Mouse (Mus musculus) CH12.LX (cell line): ENCODE data around the gene Nrg3. TPM values are rescaled to one million over a fixed set of nuclear protein-coding genes. Genes with fewer than 3 reads are reported as not detected.

Experiments
- DNase-seq: peaks from one replicate; pipeline ENCODE4 v3.0.0-alpha.2; 2013; ENCODE audit errors: extremely low read depth
- H3K27ac ChIP-seq: 2 replicates; pipeline ENCODE4 v1.5.1; 2012; ENCODE audit warnings: low read depth, mild to moderate bottlenecking, control low read depth, moderate library complexity; ENCODE audit not compliant: insufficient read depth
- H3K27me3 ChIP-seq: replicated peaks from 2 replicates; pipeline ENCODE3; 2012; ENCODE audit warnings: inconsistent platforms
- H3K36me3 ChIP-seq, 2 experiments: replicated peaks in 1 of 2; 2 replicates each; pipeline versions ENCODE3 to v1.6.1; 2012; ENCODE audit warnings: inconsistent platforms in 1 of 2, low read length in 1 of 2, mild to moderate bottlenecking in 1 of 2, mixed read lengths in 1 of 2, moderate library complexity in 1 of 2; ENCODE audit not compliant: control insufficient read depth in 1 of 2, insufficient read depth in 1 of 2
- H3K4me1 ChIP-seq, 2 experiments: 2 replicates each; pipeline ENCODE4 v1.6.1; 2012; ENCODE audit warnings: inconsistent platforms in 1 of 2, moderate library complexity in 1 of 2; ENCODE audit not compliant: insufficient read depth in 2 of 2, control insufficient read depth in 1 of 2
- H3K4me2 ChIP-seq: 2 replicates; pipeline ENCODE4 v1.6.1; 2012; ENCODE audit warnings: low read depth, mild to moderate bottlenecking, control low read depth; ENCODE audit not compliant: poor library complexity, insufficient read depth, severe bottlenecking
- H3K4me3 ChIP-seq, 3 experiments: fragments of 150-350 bp in 1 of 3; sonication (generic) in 1 of 3; replicated peaks in 1 of 3; 2 replicates each; pipeline versions ENCODE3 to v1.5.1; 2011 to 2012; ENCODE audit warnings: low read depth in 2 of 3, low read length in 2 of 3, mild to moderate bottlenecking in 2 of 3, moderate library complexity in 2 of 3, control low read depth in 1 of 3, improper control_type of control experiment in 1 of 3, inconsistent platforms in 1 of 3, mixed read lengths in 1 of 3; ENCODE audit not compliant: poor library complexity in 1 of 3
- H3K79me2 ChIP-seq: replicated peaks from 2 replicates; pipeline ENCODE4 v1.6.1; 2012; ENCODE audit warnings: mild to moderate bottlenecking, moderate library complexity; ENCODE audit not compliant: control insufficient read depth, poor library complexity, insufficient read depth, severe bottlenecking; ENCODE audit errors: extremely low read depth
- H3K9ac ChIP-seq: 2 replicates; pipeline ENCODE4 v1.6.1; 2012; ENCODE audit warnings: low read depth, mild to moderate bottlenecking, control low read depth, moderate library complexity; ENCODE audit not compliant: insufficient read depth
- H3K9me3 ChIP-seq: replicated peaks from 2 replicates; pipeline ENCODE3; 2012; ENCODE audit warnings: low read length, inconsistent platforms, mixed read lengths
- BHLHE40 ChIP-seq: IDR thresholded peaks from 2 replicates; pipeline ENCODE4 v1.6.1; 2011; ENCODE audit warnings: mild to moderate bottlenecking, low read depth, low read length, improper control_type of control experiment
- CHD1 ChIP-seq: IDR thresholded peaks from 2 replicates; pipeline ENCODE4 v1.6.1; 2012; ENCODE audit warnings: low read depth, low read length, improper control_type of control experiment, inconsistent platforms
- CTCF ChIP-seq, 2 experiments: IDR thresholded peaks in 1 of 2; conservative IDR thresholded peaks in 1 of 2; 2 replicates each; pipeline ENCODE4 v1.5.1; 2011 to 2012; ENCODE audit warnings: low read depth in 2 of 2, low read length in 2 of 2, improper control_type of control experiment in 1 of 2, inconsistent platforms in 1 of 2, mild to moderate bottlenecking in 1 of 2, moderate library complexity in 1 of 2
- ETS1 ChIP-seq: conservative IDR thresholded peaks from 2 replicates; pipeline ENCODE4 v1.6.1; 2012; ENCODE audit warnings: low read depth, mild to moderate bottlenecking, inconsistent platforms, low read length, improper control_type of control experiment, moderate library complexity
- HCFC1 ChIP-seq: IDR thresholded peaks from 2 replicates; pipeline ENCODE4 v1.6.1; 2012; ENCODE audit warnings: low read depth, mild to moderate bottlenecking, inconsistent platforms, low read length, improper control_type of control experiment
- JUN ChIP-seq: IDR thresholded peaks from 2 replicates; pipeline ENCODE4 v1.6.1; 2011; ENCODE audit warnings: low read depth, mild to moderate bottlenecking, low read length, improper control_type of control experiment, moderate library complexity; ENCODE audit not compliant: insufficient read depth
- KAT2A ChIP-seq: IDR thresholded peaks from 2 replicates; pipeline ENCODE4 v1.6.1; 2012; ENCODE audit warnings: low read length, improper control_type of control experiment, inconsistent platforms; ENCODE audit not compliant: insufficient replicate concordance
- MAFK ChIP-seq: IDR thresholded peaks from 2 replicates; pipeline ENCODE4 v1.6.1; 2011; ENCODE audit warnings: low read length, improper control_type of control experiment; ENCODE audit not compliant: insufficient replicate concordance
- MAX ChIP-seq: IDR thresholded peaks from 2 replicates; pipeline ENCODE4 v1.6.1; 2011; ENCODE audit warnings: low read length, improper control_type of control experiment
- MYC ChIP-seq: IDR thresholded peaks from 2 replicates; pipeline ENCODE4 v1.6.1; 2011; ENCODE audit warnings: low read depth, mild to moderate bottlenecking, improper control_type of control experiment, low read length
- NRF1 ChIP-seq: IDR thresholded peaks from 2 replicates; pipeline ENCODE4 v1.6.1; 2014; ENCODE audit warnings: low read depth, mild to moderate bottlenecking, inconsistent platforms, low read length, improper control_type of control experiment, moderate library complexity
- POLR2A ChIP-seq: IDR thresholded peaks from 2 replicates; pipeline ENCODE4 v1.6.1; 2011; ENCODE audit warnings: low read depth, mild to moderate bottlenecking, improper control_type of control experiment, low read length
- POLR2AphosphoS2 ChIP-seq: IDR thresholded peaks from 2 replicates; pipeline ENCODE4 v1.6.1; 2011; ENCODE audit warnings: low read depth, low read length, improper control_type of control experiment
- RAD21 ChIP-seq: IDR thresholded peaks from 2 replicates; pipeline ENCODE4 v1.6.1; 2011; ENCODE audit warnings: low read depth, mild to moderate bottlenecking, low read length, improper control_type of control experiment, moderate library complexity
- RCOR1 ChIP-seq: conservative IDR thresholded peaks from 2 replicates; pipeline ENCODE4 v1.6.1; 2012; ENCODE audit warnings: low read depth, mild to moderate bottlenecking, inconsistent platforms, low read length, improper control_type of control experiment
- SMC3 ChIP-seq: IDR thresholded peaks from 2 replicates; pipeline ENCODE4 v1.6.1; 2011; ENCODE audit warnings: low read depth, low read length, improper control_type of control experiment
- TCF12 ChIP-seq: IDR thresholded peaks from 2 replicates; pipeline ENCODE4 v1.6.1; 2014; ENCODE audit warnings: low read depth, mild to moderate bottlenecking, inconsistent platforms, low read length, improper control_type of control experiment
- USF2 ChIP-seq: conservative IDR thresholded peaks from 2 replicates; pipeline ENCODE4 v1.6.1; 2011; ENCODE audit warnings: low read depth, low read length, improper control_type of control experiment
- ZKSCAN1 ChIP-seq: IDR thresholded peaks from 2 replicates; pipeline ENCODE4 v1.6.1; 2012; ENCODE audit warnings: low read depth, inconsistent platforms, low read length, improper control_type of control experiment, borderline replicate concordance
- ZNF384 ChIP-seq: IDR thresholded peaks from 2 replicates; pipeline ENCODE4 v1.6.1; 2012; ENCODE audit warnings: low read depth, low read length, improper control_type of control experiment, inconsistent platforms
- dilution Hi-C: fragments of 300-500 bp; cut with MboI; formaldehyde crosslinking; loops from 2 replicates; pipeline ENCODE4 v1.14.3; 2020; ENCODE audit warnings: low sequenced_read_pairs; ENCODE audit not compliant: extremely low pct_unique_long_range_greater_than_20kb, extremely low pct_ligation_motif_present
- in situ Hi-C: fragments of 300-500 bp; cut with MboI; formaldehyde crosslinking; loops from 3 replicates; pipeline ENCODE4 v1.14.3; 2019; ENCODE audit warnings: low sequenced_read_pairs, low pct_ligation_motif_present, low pct_unique_long_range_greater_than_20kb, mixed read lengths
- polyA plus RNA-seq: library from polyadenylated mRNA; unstranded; fragments of >175 nt; gene quantifications from 2 replicates; pipeline ENCODE4 v1.2.1, GENCODE M21; 2012; ENCODE audit warnings: low read depth; ENCODE audit not compliant: insufficient read length
- total RNA-seq, 2 experiments: library from RNA; depleted of rRNA; stranded (reverse); fragments of 300-350 nt in 1 of 2; fragments of >200 nt in 1 of 2; gene quantifications; 2 replicates each; pipeline ENCODE4 v1.2.3; 2012 to 2014

Gene Nrg3
- total and polyA plus RNA-seq, 3 experiments = not detected

GRCm38 (mm10) chr14:38923652-38924051 is 549.2 kb downstream of the Nrg3 start:
- Histone ChIP-seq H3K4me3 (no peak overlapping the region), H3K9ac (no peak overlapping the region), H3K27ac (no peak overlapping the region), H3K36me3 (no peaks in the 10 kb centered on the region), H3K4me1 (no peaks in the 10 kb centered on the region), H3K4me2 (no peak overlapping the region), H3K9me3 (peaks cover 49% of the 10 kb centered on the region), H3K27me3 (no peaks in the 10 kb centered on the region), H3K79me2 (no peaks in the 10 kb centered on the region)
- dilution Hi-C loops = no loop called here
- TF ChIP-seq ZNF384 (no peak), SMC3 (no peak), MYC (no peak), USF2 (no peak), CTCF (conservative IDR thresholded peaks at IDR 0.05 in 1 of 2, IDR thresholded peaks at IDR 0.05 in 1 of 2; ENCODE audit: low read depth in 2 of 2, low read length in 2 of 2) (no peak), CHD1 (no peak), KAT2A (no peak), BHLHE40 (no peak), TCF12 (no peak), JUN (no peak), POLR2AphosphoS2 (no peak), NRF1 (no peak), POLR2A (no peak), HCFC1 (no peak), RAD21 (no peak), RCOR1 (no peak)
- in situ Hi-C loops = no loop called here
- DNase-seq = no peak

- no peak for DNase-seq
- dilution Hi-C loops = no loop called here
- Histone ChIP-seq H3K9ac (no peak overlapping the region), H3K9me3 (peaks cover 62% of the 10 kb centered on the region), H3K4me2 (no peak overlapping the region), H3K36me3 (no peaks in the 10 kb centered on the region), H3K79me2 (no peaks in the 10 kb centered on the region), H3K4me1 (no peaks in the 10 kb centered on the region), H3K27ac (no peak overlapping the region), H3K27me3 (no peaks in the 10 kb centered on the region), H3K4me3 (no peak overlapping the region)
- in situ Hi-C loops = no loop called here
- TF ChIP-seq ZKSCAN1 = no peak
- no peak for TF ChIP-seq ZNF384
- TF ChIP-seq POLR2A = no peak
- TF ChIP-seq MAFK = no peak
- TF ChIP-seq JUN = no peak
- TF ChIP-seq ETS1 = no peak
- no peak for TF ChIP-seq MAX
- TF ChIP-seq POLR2AphosphoS2 = no peak
Observed at GRCm38 (mm10) chr14:38920800-38921199, 552.1 kb downstream of the Nrg3 start.
